Comparison of ENCODE assay signal across 22 mouse cellular contexts in genomic region chr8:120019297-120019696, GRCm38 (mm10). TPM values are rescaled to one million over a fixed set of nuclear protein-coding genes. Genes with fewer than 3 reads are reported as not detected.
A peak's percentile ranks its signal among the peaks of the same experiment; 100 is the strongest.
DNase-seq lines count a peak whose midpoint lies in the region; ATAC-seq and TF ChIP-seq lines count a peak whose summit lies in the region.
"Had no signal": no experiment of that assay in that cellular context is flagged by ENCODE, and none has a peak within 500 bp of the region (broad histone marks: within the 10 kb centered on the region; RNA-seq: fewer than 3 reads in every experiment).

No protein-coding gene starts in this region.

- 77% methylated on average over 5 of the region's 5 CpGs for WGBS in forebrain, postnatal 0 days
- WGBS in forebrain, embryonic 16.5 days, result 78% methylated on average over 5 of the region's 5 CpGs
- 85% methylated on average over 5 of the region's 5 CpGs for WGBS in midbrain, embryonic 10.5 days
- WGBS in midbrain, embryonic 13.5 days, result 83% methylated on average over 5 of the region's 5 CpGs

- no peak for TF ChIP-seq CTCF in forebrain, postnatal 0 days (IDR thresholded peaks at IDR 0.05; ENCODE audit: low read depth)

- H3K36me3 ChIP-seq in forebrain, postnatal 0 days (ENCODE audit: insufficient read depth), result no peaks in the 10 kb centered on the region
- H3K36me3 ChIP-seq in forebrain, embryonic 16.5 days (ENCODE audit: control insufficient read depth, insufficient read depth), result no peaks in the 10 kb centered on the region
- no peaks in the 10 kb centered on the region for H3K36me3 ChIP-seq in midbrain, embryonic 10.5 days
- no peaks in the 10 kb centered on the region for H3K36me3 ChIP-seq in midbrain, embryonic 13.5 days
- H3K36me3 ChIP-seq: embryonic facial prominence, embryonic 13.5 days; embryonic facial prominence, embryonic 15.5 days; forebrain, embryonic 12.5 days had no signal

- no peaks in the 10 kb centered on the region for H3K4me1 ChIP-seq in forebrain, postnatal 0 days (ENCODE audit: insufficient read depth)
- H3K4me1 ChIP-seq in forebrain, embryonic 16.5 days (replicated peaks; ENCODE audit: control insufficient read depth, insufficient read depth, low read length), result no peaks in the 10 kb centered on the region
- peaks cover 42% of the 10 kb centered on the region for H3K4me1 ChIP-seq in midbrain, embryonic 10.5 days
- H3K4me1 ChIP-seq in midbrain, embryonic 13.5 days (replicated peaks), result peaks cover 14% of the 10 kb centered on the region; the same call in 1 of the 2 replicates
- H3K4me1 ChIP-seq: forebrain, embryonic 12.5 days had no signal

- H3K27me3 ChIP-seq in forebrain, postnatal 0 days (ENCODE audit: insufficient read depth, low read length), result no peaks in the 10 kb centered on the region
- H3K27me3 ChIP-seq in forebrain, embryonic 16.5 days (replicated peaks; ENCODE audit: control insufficient read depth, insufficient read depth, low read length), result no peaks in the 10 kb centered on the region
- no peaks in the 10 kb centered on the region for H3K27me3 ChIP-seq in midbrain, embryonic 10.5 days (ENCODE audit: low read depth, poor library complexity, severe bottlenecking)
- no peaks in the 10 kb centered on the region for H3K27me3 ChIP-seq in midbrain, embryonic 13.5 days
- H3K27me3 ChIP-seq: embryonic facial prominence, embryonic 13.5 days; embryonic facial prominence, embryonic 15.5 days; forebrain, embryonic 12.5 days had no signal

- no peak for DNase-seq in forebrain, postnatal 0 days
- DNase-seq in layer of hippocampus, postnatal 10 days (ENCODE audit: low spot score in 2 of 2), result peak; percentile 42 to 54
- no peak for DNase-seq in layer of hippocampus, postnatal 25 days (ENCODE audit: extremely low spot score in 1 of 2, low spot score in 1 of 2)
- no peak for DNase-seq in midbrain, embryonic 10.5 days (ENCODE audit: low spot score)
- DNase-seq: adrenal gland, adult 2 months; adrenal gland, postnatal 10 days; adrenal gland, postnatal 25 days; cerebellum, adult 11 months; cerebellum, adult 18-20 months; cerebellum, adult 8-10 months; cerebellum, adult 9-11 months; cerebellum, postnatal 14 days; cerebellum, postnatal 36 days; embryo, embryonic 11 days had no signal

- peak; percentile 27; the same call in 1 of the 2 replicates for ATAC-seq in forebrain, postnatal 0 days
- no peak for ATAC-seq in forebrain, embryonic 16.5 days
- no peak for ATAC-seq in midbrain, embryonic 13.5 days
- ATAC-seq: forebrain, embryonic 14.5 days had no signal

- H3K4me3 ChIP-seq in forebrain, postnatal 0 days (ENCODE audit: low read depth, low read length), result no peak overlapping the region
- no peak overlapping the region for H3K4me3 ChIP-seq in forebrain, embryonic 16.5 days (replicated peaks; ENCODE audit: low read length)
- no peak overlapping the region for H3K4me3 ChIP-seq in midbrain, embryonic 10.5 days
- H3K4me3 ChIP-seq in midbrain, embryonic 13.5 days (replicated peaks), result no peak overlapping the region
- H3K4me3 ChIP-seq: embryonic facial prominence, embryonic 13.5 days; embryonic facial prominence, embryonic 15.5 days; erythroblast, embryonic 14.5 days; forebrain, embryonic 12.5 days had no signal

- no peaks in the 10 kb centered on the region for H3K9me3 ChIP-seq in forebrain, postnatal 0 days (ENCODE audit: low read length)
- H3K9me3 ChIP-seq in forebrain, embryonic 16.5 days (ENCODE audit: control insufficient read depth, low read length), result no peaks in the 10 kb centered on the region
- H3K9me3 ChIP-seq in midbrain, embryonic 10.5 days (replicated peaks), result no peaks in the 10 kb centered on the region
- H3K9me3 ChIP-seq in midbrain, embryonic 13.5 days, result no peaks in the 10 kb centered on the region
- H3K9me3 ChIP-seq: embryonic facial prominence, embryonic 13.5 days; embryonic facial prominence, embryonic 15.5 days; forebrain, embryonic 12.5 days had no signal

- H3K27ac ChIP-seq in forebrain, postnatal 0 days (ENCODE audit: low read depth, low read length), result no peak overlapping the region
- no peak overlapping the region for H3K27ac ChIP-seq in forebrain, embryonic 16.5 days (ENCODE audit: low read length)
- H3K27ac ChIP-seq in midbrain, embryonic 10.5 days (replicated peaks), result peak overlapping the region; percentile 68
- no peak overlapping the region for H3K27ac ChIP-seq in midbrain, embryonic 13.5 days
- H3K27ac ChIP-seq: embryonic facial prominence, embryonic 13.5 days; embryonic facial prominence, embryonic 15.5 days; forebrain, embryonic 12.5 days had no signal

- H3K4me2 ChIP-seq in forebrain, postnatal 0 days (ENCODE audit: low read depth), result no peak overlapping the region
- H3K4me2 ChIP-seq in forebrain, embryonic 16.5 days (ENCODE audit: low read length), result no peak overlapping the region
- H3K4me2 ChIP-seq in midbrain, embryonic 13.5 days (replicated peaks), result no peak overlapping the region
- H3K4me2 ChIP-seq: embryonic facial prominence, embryonic 13.5 days; embryonic facial prominence, embryonic 15.5 days; forebrain, embryonic 12.5 days had no signal

- no peak overlapping the region for H3K9ac ChIP-seq in forebrain, postnatal 0 days
- H3K9ac ChIP-seq in forebrain, embryonic 16.5 days (replicated peaks; ENCODE audit: low read depth, low read length), result no peak overlapping the region
- H3K9ac ChIP-seq in midbrain, embryonic 13.5 days (replicated peaks), result no peak overlapping the region
- H3K9ac ChIP-seq: embryonic facial prominence, embryonic 13.5 days; embryonic facial prominence, embryonic 15.5 days; forebrain, embryonic 12.5 days had no signal

RNA-seq across cellular contexts. Expression of gene Crispld2, which starts 27.1 kb away (rescaled TPM):
- total RNA-seq in forebrain, postnatal 0 days (2014; rRNA removed), result 2.8 and 11.0 TPM in 2 replicates
- polyA plus RNA-seq in forebrain, postnatal 0 days (2015; fragmentation: Nextera tagmentation; extraction: Ambion mirVana), result 2.1 and 2.5 TPM in 2 replicates
- 1.2 and 1.5 TPM in 2 replicates for polyA plus RNA-seq in forebrain, embryonic 16.5 days (2015; fragmentation: Nextera tagmentation; extraction: Ambion mirVana)
- total RNA-seq in layer of hippocampus, postnatal 10 days (2021), result 1 to 10 TPM; 2.2 to 2.9 TPM
- 1 to 10 TPM; 1.4 to 2.1 TPM for total RNA-seq in layer of hippocampus, postnatal 25 days (2021)
- polyA plus RNA-seq in midbrain, embryonic 10.5 days (2016; fragmentation: Nextera tagmentation; extraction: Ambion mirVana), result 2.9 and 4.0 TPM in 2 replicates
- polyA plus RNA-seq in midbrain, embryonic 13.5 days (2015; fragmentation: Nextera tagmentation; extraction: Ambion mirVana), result 1.9 and 2.1 TPM in 2 replicates
- total RNA-seq: common myeloid progenitor, adult 5-6 weeks had no signal
- polyA plus RNA-seq: erythroblast, embryonic 14.5 days had no signal

Comparison
In these comparisons a context has a peak if more than half of its experiments do, and no peak if none do; other contexts are left out.
1. DNase-seq: peak in layer of hippocampus, postnatal 10 days (2 of 2); none in forebrain, postnatal 0 days (single experiment), layer of hippocampus, postnatal 25 days (0 of 2) and midbrain, embryonic 10.5 days (single experiment).